Mouse (Mus musculus) limb, embryonic 10.5 days (tissue): Measurements from ENCODE around the gene Gm49711. TPM values are rescaled to one million over a fixed set of nuclear protein-coding genes. Genes with fewer than 3 reads are reported as not detected.
"Not testable (repeated sequence)": the region's sequence is repeated elsewhere in the genome, so short reads cannot be mapped to it uniquely, and the experiment has no call there.

ENCODE experiments used
- DNase-seq: peaks from one replicate; pipeline ENCODE4 v3.0.0-alpha.2; 2017; ENCODE audit warnings: low spot score
- H3K27ac ChIP-seq: fragments of 300-500 bp; sonication (generic); 2 replicates; pipeline ENCODE4 v1.5.1; 2016; ENCODE audit warnings: mild to moderate bottlenecking
- H3K27me3 ChIP-seq: fragments of 300-500 bp; sonication (generic); 2 replicates; pipeline ENCODE4 v1.6.1; 2016; ENCODE audit warnings: low read depth, mild to moderate bottlenecking; ENCODE audit not compliant: poor library complexity, severe bottlenecking
- H3K36me3 ChIP-seq: fragments of 300-500 bp; sonication (generic); 2 replicates; pipeline ENCODE4 v1.6.1; 2016; ENCODE audit warnings: mild to moderate bottlenecking, moderate library complexity
- H3K4me1 ChIP-seq: fragments of 300-500 bp; sonication (generic); 2 replicates; pipeline ENCODE4 v1.6.1; 2016
- H3K4me3 ChIP-seq: fragments of 300-500 bp; sonication (generic); 2 replicates; pipeline ENCODE4 v1.5.1; 2016; ENCODE audit warnings: mild to moderate bottlenecking, moderate library complexity
- H3K9me3 ChIP-seq: fragments of 300-500 bp; sonication (generic); replicated peaks from 2 replicates; pipeline ENCODE4 v1.6.1; 2016; ENCODE audit warnings: mild to moderate bottlenecking
- WGBS: fragments of 180-500 bp; shearing (Covaris S2); methylation state at CpG from one replicate; pipeline ENCODE4 v1.1.7; 2016; 5-methylcytosine and 5-hydroxymethylcytosine counted together
- polyA plus RNA-seq: library from polyadenylated mRNA; unstranded; fragments of >200 nt; fragmentation: Nextera tagmentation; extraction: Ambion mirVana; gene quantifications from 2 replicates; pipeline ENCODE4 v1.2.1, GENCODE M21; 2016

Gene Gm49711
- polyA plus RNA-seq, 1 experiment from 2014 or later, result 0.30 TPM

DNA sequence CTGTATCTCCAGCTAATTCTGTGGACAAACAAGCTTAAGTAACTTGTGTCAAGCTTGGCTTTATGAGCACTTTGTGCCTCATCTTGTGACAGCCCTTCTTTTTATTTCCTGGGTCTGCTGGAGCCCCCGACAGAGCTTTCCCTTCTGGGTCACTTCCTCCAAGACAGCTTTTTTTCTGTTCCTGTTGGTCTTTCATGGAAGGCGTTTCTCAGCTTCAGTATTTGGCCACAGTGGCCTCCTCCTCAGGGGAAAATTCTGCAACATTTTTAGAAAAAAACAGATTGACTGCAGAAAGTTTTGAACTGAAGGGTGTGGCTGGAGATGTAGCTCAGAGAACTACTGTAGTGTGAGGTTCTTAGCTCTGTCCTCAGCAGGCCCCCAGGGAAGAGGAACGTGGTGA, 31.1 kb downstream of the Gm49711 start:
- Histone ChIP-seq H3K4me3 (no peak overlapping the region), H3K27me3 (peaks cover 1% of the 10 kb centered on the region; the same call in 1 of the 2 replicates)
- 85% methylated on average over 3 of the region's 3 CpGs for WGBS

DNA sequence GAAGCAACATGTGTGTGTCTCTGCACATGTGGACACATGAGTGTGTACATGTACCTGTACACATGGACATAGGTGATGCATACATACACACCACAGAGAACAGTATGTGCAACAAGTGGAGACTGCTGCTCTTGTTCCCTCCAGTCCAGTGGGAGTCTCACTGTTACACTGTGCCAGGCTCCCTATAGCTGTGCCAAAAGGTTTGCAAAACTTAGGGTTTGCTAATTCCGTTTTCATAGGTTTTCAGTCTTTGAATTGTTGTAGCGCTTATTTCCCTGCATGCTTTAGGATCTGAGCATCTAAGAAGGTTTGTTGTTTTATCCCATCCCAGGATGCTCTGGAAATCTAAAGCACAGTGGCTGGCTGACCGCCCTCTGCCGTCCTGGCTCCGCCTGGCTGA, 33.8 kb downstream of the Gm49711 start:
- WGBS, result 92% methylated on average over 5 of the region's 5 CpGs

More for the DNA sequence above, 31.1 kb downstream of the Gm49711 start:
- peaks cover 2% of the 10 kb centered on the region; the same call in 1 of the 2 replicates for H3K36me3 ChIP-seq
- H3K9me3 ChIP-seq, result no peaks in the 10 kb centered on the region
- no peak overlapping the region for H3K27ac ChIP-seq
- H3K4me1 ChIP-seq, result peaks cover 7% of the 10 kb centered on the region
- DNase-seq, result no peak

DNA sequence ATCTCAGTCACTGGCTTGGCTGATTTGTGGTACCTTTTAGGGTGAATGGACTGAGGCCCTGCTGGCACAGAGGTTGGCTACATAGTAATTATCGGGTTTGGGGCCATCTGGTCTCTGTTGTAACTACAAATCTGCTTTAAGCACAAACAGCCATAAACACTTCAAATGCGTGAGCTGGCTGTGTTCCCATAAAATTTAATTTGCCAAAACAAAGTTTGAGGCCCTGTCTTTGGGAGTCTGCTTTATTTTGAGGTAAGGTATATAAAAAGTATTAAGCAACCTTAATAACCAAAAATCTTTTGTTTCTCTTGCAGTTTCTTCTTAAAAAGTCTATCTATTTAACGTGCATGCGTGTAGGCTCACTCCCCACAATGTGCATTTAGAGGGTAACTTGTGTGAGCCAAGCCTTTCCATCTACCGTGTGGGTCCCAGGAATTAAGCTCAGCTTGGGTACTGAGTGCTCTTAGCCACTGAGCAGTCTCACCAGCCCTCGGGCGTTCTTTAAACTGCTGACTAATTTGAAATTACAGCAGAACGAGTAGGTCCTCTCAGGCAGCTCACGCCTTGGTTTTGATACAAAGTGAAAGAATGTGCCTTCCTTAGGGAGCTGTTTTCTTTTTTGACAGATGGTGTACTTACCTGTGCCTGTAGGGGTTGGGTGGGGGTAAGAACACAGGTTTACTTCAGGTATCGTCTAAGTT, 40.4 kb downstream of the Gm49711 start:
- WGBS, result 50% methylated on average over 10 of the region's 10 CpGs
- no peak overlapping the region for H3K27ac ChIP-seq
- DNase-seq, result no peak
- no peak overlapping the region for H3K4me3 ChIP-seq
- peaks cover 26% of the 10 kb centered on the region for H3K4me1 ChIP-seq
- H3K27me3 ChIP-seq, result peaks cover 56% of the 10 kb centered on the region
- H3K9me3 ChIP-seq, result no peaks in the 10 kb centered on the region
- H3K36me3 ChIP-seq, result peaks cover 20% of the 10 kb centered on the region

More for the DNA sequence above, 33.8 kb downstream of the Gm49711 start:
- peaks cover 7% of the 10 kb centered on the region for H3K4me1 ChIP-seq
- H3K36me3 ChIP-seq, result peaks cover 4% of the 10 kb centered on the region; the same call in 1 of the 2 replicates
- peaks cover 26% of the 10 kb centered on the region for H3K27me3 ChIP-seq
- H3K27ac ChIP-seq, result no peak overlapping the region
- no peak for DNase-seq
- no peaks in the 10 kb centered on the region for H3K9me3 ChIP-seq
- H3K4me3 ChIP-seq, result no peak overlapping the region

DNA sequence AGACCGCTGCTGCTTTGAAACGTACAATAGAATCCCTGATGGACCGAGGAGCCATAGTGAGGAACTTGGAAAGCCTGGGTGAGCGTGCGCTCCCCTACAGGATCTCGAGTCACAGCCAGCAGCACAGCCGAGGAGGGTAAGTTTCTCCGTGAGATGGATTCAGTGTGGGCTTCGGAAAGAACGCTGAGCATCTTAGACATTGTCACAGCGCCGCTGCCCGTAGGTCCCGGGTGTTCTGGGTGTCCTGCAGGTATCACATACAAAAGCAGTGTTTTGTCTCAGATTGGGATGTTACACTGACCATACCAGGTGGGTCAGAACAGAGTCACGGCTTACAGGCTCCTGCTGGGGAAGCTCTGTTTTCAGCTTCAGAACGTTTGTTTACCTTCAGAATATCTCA, 41.5 kb downstream of the Gm49711 start:
- H3K27ac ChIP-seq, result no peak overlapping the region
- H3K4me1 ChIP-seq, result peaks cover 31% of the 10 kb centered on the region
- peaks cover 51% of the 10 kb centered on the region; the same call in 1 of the 2 replicates for H3K27me3 ChIP-seq
- H3K4me3 ChIP-seq, result no peak overlapping the region
- H3K9me3 ChIP-seq, result no peaks in the 10 kb centered on the region
- no peak for DNase-seq
- WGBS, result 88% methylated on average over 16 of the region's 16 CpGs
- peaks cover 16% of the 10 kb centered on the region for H3K36me3 ChIP-seq

- Histone ChIP-seq H3K9me3 (no peaks in the 10 kb centered on the region), H3K4me1 (peaks cover 31% of the 10 kb centered on the region), H3K27ac (no peak overlapping the region), H3K36me3 (peaks cover 16% of the 10 kb centered on the region), H3K4me3 (no peak overlapping the region), H3K27me3 (peaks cover 46% of the 10 kb centered on the region; the same call in 1 of the 2 replicates)
- DNase-seq, result no peak
- 85% methylated on average over 4 of the region's 4 CpGs for WGBS
These were observed 42.0 kb downstream of the Gm49711 start for GRCm38 (mm10) chr16:92100111-92100510.

DNA sequence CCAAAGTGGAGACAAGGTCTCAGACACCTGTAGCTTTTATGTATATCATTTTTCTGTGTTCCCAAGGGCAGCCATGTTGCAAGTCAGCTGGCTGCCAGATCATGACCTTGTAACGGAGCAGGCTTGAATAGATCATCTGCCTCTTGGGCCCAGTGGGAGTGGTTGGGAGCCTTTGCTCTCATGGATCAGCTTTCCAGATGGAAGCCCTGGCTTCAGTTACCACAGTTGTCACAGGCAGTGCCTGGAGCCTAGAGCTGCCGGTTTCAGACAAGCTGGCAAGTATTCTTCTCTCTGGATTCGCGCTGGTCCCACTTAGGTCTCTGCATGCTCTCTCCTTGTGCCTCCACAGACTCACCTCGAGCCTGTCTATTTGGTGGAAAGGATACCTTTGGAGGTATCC, 44.0 kb downstream of the Gm49711 start:
- Histone ChIP-seq H3K4me1 (peaks cover 36% of the 10 kb centered on the region), H3K36me3 (peaks cover 19% of the 10 kb centered on the region), H3K27me3 (peaks cover 30% of the 10 kb centered on the region; the same call in 1 of the 2 replicates), H3K4me3 (no peak overlapping the region), H3K9me3 (no peaks in the 10 kb centered on the region), H3K27ac (no peak overlapping the region)
- DNase-seq, result no peak
- WGBS, result 84% methylated on average over 5 of the region's 5 CpGs

DNA sequence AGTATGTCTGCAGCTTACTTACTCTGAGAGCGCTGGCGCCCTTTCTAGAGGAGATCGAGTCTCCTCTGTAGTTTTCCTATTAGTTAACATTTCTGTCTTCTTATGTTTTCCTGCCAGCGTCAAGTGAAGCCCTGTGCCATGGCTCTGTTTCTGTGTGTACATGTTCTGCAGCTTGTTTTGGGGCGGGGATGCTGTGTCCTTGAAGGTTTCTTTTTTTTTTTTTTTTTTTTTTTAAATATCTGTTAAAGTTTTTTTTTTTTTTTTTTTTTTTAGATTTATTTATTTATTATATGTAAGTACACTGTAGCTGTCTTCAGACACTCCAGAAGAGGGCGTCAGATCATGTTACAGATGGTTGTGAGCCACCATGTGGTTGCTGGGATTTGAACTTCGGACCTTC, 44.8 kb downstream of the Gm49711 start:
- H3K36me3 ChIP-seq, result peaks cover 19% of the 10 kb centered on the region
- H3K9me3 ChIP-seq, H3K27ac ChIP-seq, DNase-seq, H3K4me3 ChIP-seq: not testable (repeated sequence)
- peaks cover 30% of the 10 kb centered on the region; the same call in 1 of the 2 replicates for H3K27me3 ChIP-seq
- WGBS, result 97% methylated on average over 6 of the region's 7 CpGs
- peaks cover 32% of the 10 kb centered on the region for H3K4me1 ChIP-seq

DNA sequence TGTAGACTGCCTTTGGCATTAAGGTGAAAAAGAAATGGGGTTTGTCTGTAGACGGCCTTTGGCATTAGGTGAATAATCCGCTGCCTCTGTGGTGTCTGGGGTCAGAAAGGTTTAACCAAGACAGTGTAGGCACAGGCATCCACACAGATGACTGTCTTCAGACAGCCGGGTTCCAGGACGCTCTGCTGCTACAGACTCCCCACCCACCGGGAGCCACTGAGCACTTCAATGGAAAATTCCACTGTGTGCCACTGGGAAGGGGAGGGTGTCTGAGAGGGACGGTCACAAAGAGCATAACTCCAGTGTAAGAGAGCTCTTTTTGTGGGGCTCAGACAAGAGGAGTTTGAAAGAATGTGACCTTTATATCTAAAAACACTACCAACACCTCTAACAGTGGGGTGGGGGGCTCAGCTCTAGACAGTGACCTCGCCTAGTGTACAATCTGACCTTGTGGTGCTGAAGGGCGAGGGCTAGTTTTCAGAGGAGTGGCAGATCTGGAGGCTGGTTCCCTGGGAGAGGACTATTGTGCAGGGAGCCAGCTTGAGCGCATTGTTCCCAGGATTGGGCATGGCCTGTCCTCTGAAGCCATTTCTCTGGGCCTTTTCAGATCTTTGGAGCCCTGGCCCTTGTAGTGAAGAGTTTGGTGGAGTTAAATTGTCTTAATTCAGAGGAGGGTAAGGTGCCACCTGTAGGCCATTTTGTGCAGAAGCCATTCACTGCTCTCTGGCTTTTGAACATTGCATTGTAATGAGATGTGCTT, 45.6 kb downstream of the Gm49711 start:
- no peak for DNase-seq
- H3K27me3 ChIP-seq, result peaks cover 30% of the 10 kb centered on the region; the same call in 1 of the 2 replicates
- H3K9me3 ChIP-seq, result no peaks in the 10 kb centered on the region
- H3K4me3 ChIP-seq, result no peak overlapping the region
- no peak overlapping the region for H3K27ac ChIP-seq
- peaks cover 19% of the 10 kb centered on the region for H3K36me3 ChIP-seq
- H3K4me1 ChIP-seq, result peaks cover 24% of the 10 kb centered on the region
- WGBS, result 72% methylated on average over 9 of the region's 9 CpGs

GRCm38 (mm10) chr16:92104332-92104590, 46.1 kb downstream of the Gm49711 start:
- Histone ChIP-seq H3K27me3 (peaks cover 30% of the 10 kb centered on the region; the same call in 1 of the 2 replicates), H3K27ac (no peak overlapping the region), H3K36me3 (peaks cover 19% of the 10 kb centered on the region), H3K4me3 (no peak overlapping the region), H3K9me3 (no peaks in the 10 kb centered on the region), H3K4me1 (peaks cover 19% of the 10 kb centered on the region)
- DNase-seq, result no peak
- WGBS, result 92% methylated on average over 2 of the region's 2 CpGs

GRCm38 (mm10) chr16:92104951-92105350, 46.8 kb downstream of the Gm49711 start:
- WGBS, result 89% methylated on average over 2 of the region's 2 CpGs
- peaks cover 16% of the 10 kb centered on the region for H3K36me3 ChIP-seq
- H3K4me1 ChIP-seq, result peaks cover 12% of the 10 kb centered on the region; the same call in 1 of the 2 replicates
- no peaks in the 10 kb centered on the region for H3K9me3 ChIP-seq
- H3K27me3 ChIP-seq, result peaks cover 25% of the 10 kb centered on the region; the same call in 1 of the 2 replicates
- H3K4me3 ChIP-seq, result no peak overlapping the region
- no peak for DNase-seq
- no peak overlapping the region for H3K27ac ChIP-seq

DNA sequence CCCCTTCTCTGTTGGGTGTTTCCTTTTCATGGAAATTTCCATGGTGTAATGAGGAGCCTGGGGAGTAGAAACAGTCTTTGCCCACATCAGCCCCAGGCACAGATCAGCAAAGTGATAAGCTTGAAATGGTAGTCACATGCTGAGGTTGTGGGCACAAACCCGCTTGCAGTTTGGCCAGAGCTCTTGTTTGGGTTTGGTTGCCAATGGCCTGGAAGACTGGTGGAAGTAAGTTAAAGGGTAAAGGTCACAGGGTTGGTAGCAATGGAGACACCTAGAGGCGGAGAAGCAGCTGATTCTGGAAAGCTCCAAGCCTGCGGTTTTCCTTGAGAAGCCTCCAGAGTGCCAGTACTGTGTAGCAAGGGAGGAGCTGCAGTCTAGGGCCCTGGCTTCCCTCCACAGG, 47.5 kb downstream of the Gm49711 start:
- peaks cover 12% of the 10 kb centered on the region for H3K36me3 ChIP-seq
- 74% methylated on average over 3 of the region's 3 CpGs for WGBS
- H3K9me3 ChIP-seq, result no peaks in the 10 kb centered on the region
- H3K4me1 ChIP-seq, result peaks cover 9% of the 10 kb centered on the region; the same call in 1 of the 2 replicates
- H3K4me3 ChIP-seq, result no peak overlapping the region
- peaks cover 18% of the 10 kb centered on the region; the same call in 1 of the 2 replicates for H3K27me3 ChIP-seq
- no peak overlapping the region for H3K27ac ChIP-seq
- DNase-seq, result no peak

DNA sequence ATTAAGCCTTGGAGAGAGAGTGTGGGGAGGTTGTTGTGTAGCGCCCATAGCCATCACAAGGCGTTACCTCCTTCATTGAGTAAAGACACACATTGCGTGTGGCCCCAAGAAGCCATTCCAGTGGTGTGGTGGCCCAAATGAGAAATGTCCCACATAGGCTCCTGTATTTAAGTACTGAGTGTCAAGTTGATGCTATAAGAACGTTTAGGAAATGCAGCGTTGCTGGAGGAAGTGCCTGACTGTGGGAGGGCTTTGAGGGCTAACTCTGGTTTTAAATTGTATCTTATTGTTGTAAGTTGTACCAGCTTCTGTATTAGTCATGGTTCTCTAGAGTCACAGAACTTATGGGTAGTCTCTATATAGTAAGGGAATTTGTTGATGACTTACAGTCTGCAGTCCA, 49.2 kb downstream of the Gm49711 start:
- Histone ChIP-seq H3K4me3 (no peak overlapping the region), H3K4me1 (peaks cover 9% of the 10 kb centered on the region; the same call in 1 of the 2 replicates), H3K36me3 (peaks cover 10% of the 10 kb centered on the region), H3K27me3 (peaks cover 1% of the 10 kb centered on the region; the same call in 1 of the 2 replicates), H3K27ac (no peak overlapping the region), H3K9me3 (no peaks in the 10 kb centered on the region)
- no peak for DNase-seq
- WGBS, result 92% methylated on average over 5 of the region's 5 CpGs

- 88% methylated on average over 5 of the region's 5 CpGs for WGBS
- peaks cover 16% of the 10 kb centered on the region for H3K36me3 ChIP-seq
- no peaks in the 10 kb centered on the region for H3K9me3 ChIP-seq
- no peaks in the 10 kb centered on the region for H3K27me3 ChIP-seq
- peaks cover 22% of the 10 kb centered on the region for H3K4me1 ChIP-seq
- no peak overlapping the region for H3K4me3 ChIP-seq
- 0 out of 2 replicates have a peak overlapping the region, but pooled peaks have one; percentile 15 for H3K27ac ChIP-seq
- no peak for DNase-seq
These were observed 56.7 kb downstream of the Gm49711 start for GRCm38 (mm10) chr16:92114706-92115241.
